ENCODE assay signal across 29 mouse cellular contexts in genomic region chr6:67236491-67237234, GRCm38 (mm10). TPM values are rescaled to one million over a fixed set of nuclear protein-coding genes. Genes with fewer than 3 reads are reported as not detected.
DNase-seq lines count a peak whose midpoint lies in the region; ATAC-seq and TF ChIP-seq lines count a peak whose summit lies in the region.
"Had no signal": no experiment of that assay in that cellular context is flagged by ENCODE, and none has a peak within 500 bp of the region (broad histone marks: within the 10 kb centered on the region; RNA-seq: fewer than 3 reads in every experiment).

No protein-coding gene starts in this region.

- no peaks in the 10 kb centered on the region for H3K9me3 ChIP-seq in neural tube, embryonic 13.5 days
- no peaks in the 10 kb centered on the region for H3K9me3 ChIP-seq in ES-E14 (ENCODE audit: control insufficient read depth, insufficient read depth, low read depth, low read length)
- H3K9me3 ChIP-seq in neural tube, embryonic 14.5 days (ENCODE audit: control insufficient read depth, low read length), result no peaks in the 10 kb centered on the region
- no peaks in the 10 kb centered on the region for H3K9me3 ChIP-seq in stomach, postnatal 0 days (ENCODE audit: control insufficient read depth, low read length)
- H3K9me3 ChIP-seq: embryonic facial prominence, embryonic 10.5 days; embryonic facial prominence, embryonic 13.5 days; forebrain, embryonic 12.5 days; forebrain, embryonic 15.5 days; heart, embryonic 12.5 days; heart, embryonic 15.5 days; hindbrain, embryonic 10.5 days; hindbrain, embryonic 13.5 days; intestine, embryonic 15.5 days had no signal

- intact Hi-C loops in left cerebral cortex, postnatal 4 days (cut with DNase I), result no loop called here

- H3K4me3 ChIP-seq in neural tube, embryonic 13.5 days, result no peak overlapping the region
- H3K4me3 ChIP-seq in ES-E14 (ENCODE audit: insufficient read depth in 1 of 2, low read depth in 1 of 2, low read length in 2 of 2, poor library complexity in 1 of 2, severe bottlenecking in 1 of 2), result peak overlapping the region in 1 of 2 experiments; percentile 46; a peak in 1 of 4 replicates
- no peak overlapping the region for H3K4me3 ChIP-seq in neural tube, embryonic 14.5 days (ENCODE audit: low read depth, low read length)
- no peak overlapping the region for H3K4me3 ChIP-seq in stomach, postnatal 0 days (ENCODE audit: low read depth, low read length)
- H3K4me3 ChIP-seq: embryonic facial prominence, embryonic 10.5 days; embryonic facial prominence, embryonic 13.5 days; erythroblast, embryonic 14.5 days; forebrain, embryonic 12.5 days; forebrain, embryonic 15.5 days; heart, embryonic 12.5 days; heart, embryonic 15.5 days; hindbrain, embryonic 10.5 days; hindbrain, embryonic 13.5 days; intestine, embryonic 15.5 days had no signal

- H3K27me3 ChIP-seq in neural tube, embryonic 13.5 days, result no peaks in the 10 kb centered on the region
- H3K27me3 ChIP-seq in neural tube, embryonic 14.5 days (ENCODE audit: control insufficient read depth, insufficient read depth, low read length), result no peaks in the 10 kb centered on the region
- H3K27me3 ChIP-seq in stomach, postnatal 0 days (ENCODE audit: control insufficient read depth, insufficient read depth, low read length), result no peaks in the 10 kb centered on the region
- H3K27me3 ChIP-seq: embryonic facial prominence, embryonic 13.5 days; forebrain, embryonic 12.5 days; forebrain, embryonic 15.5 days; heart, embryonic 12.5 days; heart, embryonic 15.5 days; hindbrain, embryonic 13.5 days; intestine, embryonic 15.5 days had no signal

- peak; percentile 67; the same call in 1 of the 2 replicates for ATAC-seq in neural tube, embryonic 13.5 days (ENCODE audit: low read depth)
- ATAC-seq in neural tube, embryonic 14.5 days (ENCODE audit: low read depth), result peak; percentile 46; the same call in 1 of the 2 replicates
- no peak for ATAC-seq in stomach, postnatal 0 days (ENCODE audit: low FRiP score, low TSS enrichment)
- ATAC-seq: CD4-positive, CD25-positive, alpha-beta regulatory T cell, adult 4 months; forebrain, embryonic 15.5 days; hindbrain, embryonic 16.5 days; intestine, embryonic 15.5 days had no signal

- whole genome bisulfite sequencing in neural tube, embryonic 13.5 days, result 72% methylated on average over 7 of the region's 7 CpGs
- WGBS in neural tube, embryonic 14.5 days, result 71% methylated on average over 7 of the region's 7 CpGs
- WGBS in stomach, postnatal 0 days, result 64% methylated on average over 7 of the region's 7 CpGs

- no peak for TF ChIP-seq CTCF in stomach, postnatal 0 days (IDR thresholded peaks at IDR 0.05; ENCODE audit: low read depth)

- no peak for DNase-seq in neural tube, embryonic 10.5 days (ENCODE audit: extremely low spot score, low spot score)
- DNase-seq in ES-E14 (ENCODE audit: low read depth, low spot score), result no peak
- DNase-seq in left cerebral cortex, postnatal 4 days, result no peak
- DNase-seq in stomach, postnatal 0 days (ENCODE audit: low spot score), result no peak
- DNase-seq in testis, postnatal 14 days (ENCODE audit: low spot score), result no peak
- DNase-seq: adrenal gland, adult 2 months; adrenal gland, postnatal 14 days; cerebellum, adult 11-12 months; cerebellum, adult 8-10 months; cerebellum, postnatal 10 days; cerebellum, postnatal 36 days; embryo, embryonic 11 days; gastrocnemius, postnatal 36 days; heart, postnatal 10 days; heart, postnatal 36 days had no signal

- in situ Hi-C loops in ES-E14 (cut with MboI; ENCODE audit: low sequenced_read_pairs in 2 of 2, unreplicated experiment in 2 of 2), result no loop called here

- no peak overlapping the region for H3K27ac ChIP-seq in neural tube, embryonic 13.5 days (replicated peaks)
- peak overlapping the region; percentile 87; the same call in 1 of the 2 replicates for H3K27ac ChIP-seq in ES-E14 (ENCODE audit: insufficient read depth, low read depth, low read length, poor library complexity, severe bottlenecking)
- H3K27ac ChIP-seq in neural tube, embryonic 14.5 days (ENCODE audit: low read depth, low read length), result no peak overlapping the region
- H3K27ac ChIP-seq in stomach, postnatal 0 days (replicated peaks), result no peak overlapping the region
- H3K27ac ChIP-seq: embryonic facial prominence, embryonic 10.5 days; embryonic facial prominence, embryonic 13.5 days; forebrain, embryonic 12.5 days; forebrain, embryonic 15.5 days; heart, embryonic 15.5 days; hindbrain, embryonic 10.5 days; hindbrain, embryonic 13.5 days; intestine, embryonic 15.5 days had no signal

- no peak for TF ChIP-seq EP300 in stomach, postnatal 0 days (optimal IDR thresholded peaks at IDR 0.05)

- no peaks in the 10 kb centered on the region for H3K4me1 ChIP-seq in neural tube, embryonic 13.5 days (replicated peaks)
- peaks cover 6 to 15% of the 10 kb centered on the region in 2 experiments for H3K4me1 ChIP-seq in ES-E14 (ENCODE audit: control insufficient read depth in 2 of 2, insufficient read depth in 2 of 2, low read length in 2 of 2, poor library complexity in 1 of 2)
- H3K4me1 ChIP-seq in neural tube, embryonic 14.5 days (ENCODE audit: control insufficient read depth, insufficient read depth, low read length), result no peaks in the 10 kb centered on the region
- no peaks in the 10 kb centered on the region for H3K4me1 ChIP-seq in stomach, postnatal 0 days (replicated peaks; ENCODE audit: control insufficient read depth, insufficient read depth)
- H3K4me1 ChIP-seq: embryonic facial prominence, embryonic 13.5 days; forebrain, embryonic 12.5 days; forebrain, embryonic 15.5 days; heart, embryonic 12.5 days; heart, embryonic 15.5 days; hindbrain, embryonic 13.5 days; intestine, embryonic 15.5 days had no signal

- H3K4me2 ChIP-seq in neural tube, embryonic 13.5 days, result no peak overlapping the region
- H3K4me2 ChIP-seq in neural tube, embryonic 14.5 days (ENCODE audit: low read depth, low read length), result no peak overlapping the region
- H3K4me2 ChIP-seq in stomach, postnatal 0 days (replicated peaks; ENCODE audit: low read depth), result no peak overlapping the region
- H3K4me2 ChIP-seq: embryonic facial prominence, embryonic 13.5 days; forebrain, embryonic 12.5 days; forebrain, embryonic 15.5 days; heart, embryonic 12.5 days; heart, embryonic 15.5 days; hindbrain, embryonic 13.5 days; intestine, embryonic 15.5 days had no signal

- no peaks in the 10 kb centered on the region for H3K36me3 ChIP-seq in neural tube, embryonic 13.5 days
- H3K36me3 ChIP-seq in ES-E14 (ENCODE audit: control insufficient read depth, insufficient read depth, low read length, poor library complexity, severe bottlenecking), result no peaks in the 10 kb centered on the region
- no peaks in the 10 kb centered on the region for H3K36me3 ChIP-seq in neural tube, embryonic 14.5 days (ENCODE audit: control insufficient read depth, insufficient read depth, low read length)
- no peaks in the 10 kb centered on the region for H3K36me3 ChIP-seq in stomach, postnatal 0 days (ENCODE audit: control insufficient read depth, insufficient read depth, low read length)
- H3K36me3 ChIP-seq: embryonic facial prominence, embryonic 10.5 days; embryonic facial prominence, embryonic 13.5 days; forebrain, embryonic 12.5 days; forebrain, embryonic 15.5 days; heart, embryonic 12.5 days; heart, embryonic 15.5 days; hindbrain, embryonic 10.5 days; hindbrain, embryonic 13.5 days; intestine, embryonic 15.5 days had no signal

- no peak overlapping the region for H3K9ac ChIP-seq in neural tube, embryonic 13.5 days
- no peak overlapping the region; the same call in 1 of the 2 replicates for H3K9ac ChIP-seq in ES-E14 (ENCODE audit: insufficient read depth, low read depth, low read length, poor library complexity, severe bottlenecking)
- H3K9ac ChIP-seq in neural tube, embryonic 14.5 days (replicated peaks; ENCODE audit: low read depth, low read length), result no peak overlapping the region
- no peak overlapping the region for H3K9ac ChIP-seq in stomach, postnatal 0 days (ENCODE audit: low read length)
- H3K9ac ChIP-seq: embryonic facial prominence, embryonic 13.5 days; forebrain, embryonic 12.5 days; forebrain, embryonic 15.5 days; heart, embryonic 12.5 days; heart, embryonic 15.5 days; hindbrain, embryonic 13.5 days; intestine, embryonic 15.5 days had no signal

TF ChIP-seq in ES-E14, 5 proteins besides CTCF, POLR2A, EP300 and RAD21:
- no peak for TF ChIP-seq HCFC1 (IDR thresholded peaks at IDR 0.05; ENCODE audit: borderline replicate concordance, insufficient read depth, low read length)
- TF ChIP-seq MAFK (IDR thresholded peaks at IDR 0.05; ENCODE audit: insufficient read depth, low read depth, low read length), result no peak
- TF ChIP-seq ZNF384 (IDR thresholded peaks at IDR 0.05; ENCODE audit: low read depth, low read length), result peak; percentile 86
- no peak for TF ChIP-seq CHD2 (IDR thresholded peaks at IDR 0.05; ENCODE audit: low read depth, low read length)
- no peak for TF ChIP-seq ZC3H11A (IDR thresholded peaks at IDR 0.05; ENCODE audit: borderline replicate concordance, low read depth, low read length)

RNA-seq across cellular contexts. Expression of gene Serbp1, which starts 1.3 kb away (rescaled TPM):
- 324 and 340 TPM in 2 replicates for polyA plus RNA-seq in neural tube, embryonic 13.5 days (2015; fragmentation: Nextera tagmentation; extraction: Ambion mirVana)
- 787 and 1,032 TPM in 2 replicates for total RNA-seq in ES-E14 (2012; rRNA removed)
- 305 and 382 TPM in 2 replicates for polyA plus RNA-seq in neural tube, embryonic 14.5 days (2014; fragmentation: Nextera tagmentation; extraction: Ambion mirVana)
- total RNA-seq in left cerebral cortex, postnatal 4 days (2021), result 100 to 1,000 TPM; 284 to 314 TPM
- 281 and 284 TPM in 2 replicates for polyA plus RNA-seq in stomach, postnatal 0 days (2015; fragmentation: Nextera tagmentation; extraction: Ambion mirVana)
